Mouse (Mus musculus): Measurements from ENCODE around the gene Glod5.

The Glod5 gene

GRCm38 (mm10) chrX:7993068-7993735, 25.1 kb downstream of the Glod5 start:
- CTCF ChIA-PET, result interaction anchor here in 1 of 4 experiments (0.5 to 1.6 kb wide), 8 partner anchors 9 to 1593 kb away, joined by 3 to 6 read pairs (median 4); partner anchors contain the start of gene Shroom4
- POLR2A ChIA-PET, result interaction anchor here in 3 of 4 experiments (0.6 to 2.0 kb wide), 32 partner anchors 8 to 286 kb away, joined by 3 to 22 read pairs (median 4); partner anchors contain the start of genes Hdac6 (in 3 of the 3), Eras (in 1 of the 3), Gata1 (in 1 of the 3) and Gripap1 (in 1 of the 3)

GRCm38 (mm10) chrX:7992379-7993067, 25.8 kb downstream of the Glod5 start:
- ChIA-PET POLR2A (interaction anchor here in 3 of 4 experiments (0.6 to 2.0 kb wide), 36 partner anchors 8 to 286 kb away, joined by 3 to 22 read pairs (median 4); partner anchors contain the start of genes Hdac6 (in 3 of the 3), Eras (in 1 of the 3), Gata1 (in 1 of the 3) and Gripap1 (in 1 of the 3)), CTCF (interaction anchor here in 1 of 4 experiments (0.6 to 1.6 kb wide), 6 partner anchors 10 to 322 kb away, joined by 3 to 6 read pairs (median 3); no protein-coding TSS in a partner anchor)

GRCm38 (mm10) chrX:7981368-7981767, 36.9 kb downstream of the Glod5 start:
- ChIA-PET POLR2A (interaction anchor here in 3 of 4 experiments (0.7 to 1.1 kb wide), 3 partner anchors 11 to 257 kb away, joined by 3 read pairs; no protein-coding TSS in a partner anchor), CTCF (no interaction called here)

- POLR2A ChIA-PET, result interaction anchor here in 2 of 4 experiments (0.6 to 1.2 kb wide), 4 partner anchors 15 to 44 kb away, joined by 3 to 5 read pairs (median 4); partner anchors contain the start of gene Hdac6 (in 1 of the 2)
- CTCF ChIA-PET, result no interaction called here
Measured at GRCm38 (mm10) chrX:7977892-7978291, 40.4 kb downstream of the Glod5 start, which contains the start of gene Gata1. Gene Gata1, minus strand, starts transcription at chrX:7978071.

GRCm38 (mm10) chrX:7971292-7971691, 47.0 kb downstream of the Glod5 start:
- ChIA-PET POLR2A (no interaction called here), CTCF (no interaction called here)

GRCm38 (mm10) chrX:7968899-7969298, 49.4 kb downstream of the Glod5 start:
- CTCF ChIA-PET, result interaction anchor here in 1 of 4 experiments (0.7 kb wide), 1 partner anchor 39 kb away, joined by 3 read pairs; no protein-coding TSS in a partner anchor
- POLR2A ChIA-PET, result interaction anchor here in 1 of 4 experiments (1.5 kb wide), 1 partner anchor 23 kb away, joined by 3 read pairs; no protein-coding TSS in a partner anchor

GRCm38 (mm10) chrX:7968226-7968625, 50.1 kb downstream of the Glod5 start:
- POLR2A ChIA-PET, result interaction anchor here in 1 of 4 experiments (1.0 to 1.5 kb wide), 2 partner anchors 24 to 25 kb away, joined by 3 read pairs; no protein-coding TSS in a partner anchor
- CTCF ChIA-PET, result no interaction called here

GRCm38 (mm10) chrX:7967596-7968201, 50.6 kb downstream of the Glod5 start:
- ChIA-PET POLR2A (interaction anchor here in 1 of 4 experiments (1.0 to 1.5 kb wide), 2 partner anchors 24 to 25 kb away, joined by 3 read pairs; no protein-coding TSS in a partner anchor), CTCF (interaction anchor here in 1 of 4 experiments (0.6 kb wide), 1 partner anchor 185 kb away, joined by 3 read pairs; no protein-coding TSS in a partner anchor)

GRCm38 (mm10) chrX:7966161-7966560, 52.1 kb downstream of the Glod5 start:
- ChIA-PET POLR2A (interaction anchor here in 2 of 4 experiments (0.7 to 2.5 kb wide), 2 partner anchors 18 to 29 kb away, joined by 3 to 9 read pairs; partner anchors contain the start of gene Hdac6 (in 1 of the 2)), CTCF (no interaction called here)

- POLR2A ChIA-PET, result interaction anchor here in 1 of 4 experiments (2.5 kb wide), 1 partner anchor 16 kb away, joined by 9 read pairs; the partner anchor contains the start of gene Hdac6
- CTCF ChIA-PET, result no interaction called here
Measured at GRCm38 (mm10) chrX:7963829-7964626, 54.3 kb downstream of the Glod5 start.

- ChIA-PET CTCF (no interaction called here), POLR2A (interaction anchor here in 1 of 4 experiments (1.1 kb wide), 1 partner anchor 11 kb away, joined by 4 read pairs; the partner anchor contains the start of gene Hdac6)
Measured at GRCm38 (mm10) chrX:7958868-7959267, 59.4 kb downstream of the Glod5 start.

Data from embryonic stem cell, embryonic (primary cell).